Mouse (Mus musculus) C2C12 (cell line): Measurements from ENCODE around the gene Stx3. TPM values are rescaled to one million over a fixed set of nuclear protein-coding genes. Genes with fewer than 3 reads are reported as not detected.

Experiments used
- H3K27me3 ChIP-seq: one replicate; pipeline ENCODE4 v1.6.1; 2011; ENCODE audit not compliant: control insufficient read depth, insufficient read depth, insufficient read length
- H3K36me3 ChIP-seq: one replicate; pipeline ENCODE4 v1.6.1; 2011; ENCODE audit not compliant: control insufficient read depth, insufficient read depth
- H3K4me3 ChIP-seq: one replicate; pipeline ENCODE4 v1.5.1; 2011; ENCODE audit warnings: mild to moderate bottlenecking, control low read depth; ENCODE audit not compliant: poor library complexity, insufficient read depth, severe bottlenecking
- H3K79me2 ChIP-seq: one replicate; pipeline ENCODE4 v1.6.1; 2011; ENCODE audit not compliant: control insufficient read depth, insufficient read depth
- H3K79me3 ChIP-seq: one replicate; pipeline ENCODE4 v1.6.1; 2011; ENCODE audit warnings: low read depth, control low read depth
- H3ac ChIP-seq: one replicate; pipeline ENCODE3; 2011; ENCODE audit warnings: low read depth; ENCODE audit not compliant: control insufficient read depth, insufficient read length
- CEBPB ChIP-seq: IDR thresholded peaks from one replicate; pipeline ENCODE4 v1.6.1; 2011; ENCODE audit warnings: low read depth, mild to moderate bottlenecking, control low read depth, moderate library complexity
- CTCF ChIP-seq: IDR thresholded peaks from one replicate; pipeline ENCODE4 v1.5.1; 2011; ENCODE audit not compliant: control insufficient read depth, insufficient read depth, insufficient read length
- FOSL1 ChIP-seq: IDR thresholded peaks from one replicate; pipeline ENCODE4 v1.8.0; 2011; ENCODE audit warnings: mild to moderate bottlenecking, low read length; ENCODE audit not compliant: poor library complexity, insufficient read depth, severe bottlenecking
- MAX ChIP-seq: IDR thresholded peaks from one replicate; pipeline ENCODE4 v1.6.1; 2011; ENCODE audit warnings: mild to moderate bottlenecking, control low read depth
- MYOD1 ChIP-seq: IDR thresholded peaks from one replicate; pipeline ENCODE4 v1.6.1; 2011; ENCODE audit warnings: low read depth; ENCODE audit not compliant: control insufficient read depth, insufficient read length
- MYOG ChIP-seq: IDR thresholded peaks from one replicate; pipeline ENCODE4 v1.6.1; 2011; ENCODE audit not compliant: control insufficient read depth, insufficient read length; ENCODE audit errors: extremely low read depth
- USF1 ChIP-seq: IDR thresholded peaks from one replicate; pipeline ENCODE4 v1.6.1; 2011; ENCODE audit warnings: low read depth, mild to moderate bottlenecking, control low read depth, moderate library complexity
- polyA plus RNA-seq: library from polyadenylated mRNA; unstranded; fragments of >200 nt; fragmentation: generic; extraction: Trizol; gene quantifications from one replicate; pipeline ENCODE4 v1.2.1, GENCODE M21; 2012; ENCODE audit warnings: missing spikeins

The Stx3 gene
- polyA plus RNA-seq, 1 experiment = 5.4 TPM

DNA sequence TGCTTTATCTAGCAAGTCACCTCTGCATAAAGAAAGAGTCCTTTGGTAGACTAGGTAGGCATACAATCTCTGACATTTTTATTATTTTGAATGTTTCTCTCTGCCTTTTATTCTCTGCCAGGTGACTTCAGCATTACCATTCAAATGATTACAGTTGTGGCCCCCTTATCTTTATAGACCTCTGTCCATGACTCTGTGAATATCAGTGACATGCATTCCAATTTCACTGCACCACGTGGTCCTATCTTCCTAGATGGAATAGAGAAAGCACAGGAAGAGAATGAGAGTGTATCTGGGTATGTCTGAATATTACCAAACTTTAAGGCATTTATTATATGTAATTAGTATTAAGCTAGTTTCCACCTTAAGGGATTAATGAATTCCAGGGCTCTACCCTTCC lies 82.7 kb downstream of the Stx3 start:
- TF ChIP-seq MYOG (no peak), MAX (no peak), CEBPB (no peak), FOSL1 (no peak), CTCF (no peak), USF1 (no peak), MYOD1 (no peak)
- Histone ChIP-seq H3K27me3 (no peaks in the 10 kb centered on the region), H3K79me3 (no peaks in the 10 kb centered on the region), H3K4me3 (no peak overlapping the region), H3ac (no peak overlapping the region), H3K36me3 (no peaks in the 10 kb centered on the region), H3K79me2 (no peaks in the 10 kb centered on the region)

DNA sequence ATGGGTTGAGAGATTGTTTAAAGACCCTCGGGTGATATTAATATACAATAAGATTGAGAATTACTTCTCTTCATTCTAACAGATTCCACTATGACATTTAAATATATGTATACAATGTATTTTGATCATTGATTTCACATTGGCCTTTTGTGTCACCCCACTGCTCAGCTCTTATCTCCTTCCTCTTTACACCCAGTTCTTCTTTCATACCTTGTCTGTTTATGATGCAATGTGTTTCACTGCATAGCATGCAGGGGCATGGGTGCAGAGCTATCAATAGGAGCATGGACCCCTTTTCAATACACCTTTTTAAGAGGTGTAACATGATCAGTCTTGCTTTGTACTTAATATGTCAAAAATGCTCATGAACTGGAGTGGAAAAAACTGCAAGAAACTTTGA lies 88.9 kb downstream of the Stx3 start:
- H3K4me3 ChIP-seq = no peak overlapping the region
- H3K79me2 ChIP-seq = no peaks in the 10 kb centered on the region
- TF ChIP-seq MAX (no peak), MYOG (no peak), CTCF (no peak), USF1 (no peak), CEBPB (no peak), FOSL1 (no peak), MYOD1 (no peak)
- no peak overlapping the region for H3ac ChIP-seq
- no peaks in the 10 kb centered on the region for H3K36me3 ChIP-seq
- no peaks in the 10 kb centered on the region for H3K27me3 ChIP-seq
- no peaks in the 10 kb centered on the region for H3K79me3 ChIP-seq

DNA sequence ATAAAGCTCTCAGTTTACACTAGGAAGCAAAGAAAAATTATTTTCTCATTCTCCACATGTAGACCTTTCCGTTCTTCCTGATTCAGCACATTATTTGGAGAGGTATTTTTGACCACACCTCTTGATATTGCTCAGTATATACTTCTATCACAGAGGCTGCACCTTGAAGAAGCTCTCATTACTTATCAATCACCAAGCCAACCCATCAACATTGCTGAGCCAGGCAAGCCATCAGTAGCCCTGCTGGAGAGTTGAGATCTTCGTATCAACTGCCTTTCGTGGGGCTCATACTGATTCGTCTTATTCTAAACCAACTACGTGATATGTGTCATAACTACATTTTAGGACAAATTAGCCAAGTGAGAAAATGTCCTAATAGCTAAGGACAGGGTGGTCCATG lies 91.9 kb downstream of the Stx3 start:
- TF ChIP-seq MAX (no peak), CTCF (no peak), CEBPB (no peak), USF1 (no peak), FOSL1 (no peak), MYOG (no peak), MYOD1 (no peak)
- Histone ChIP-seq H3K79me2 (no peaks in the 10 kb centered on the region), H3K4me3 (no peak overlapping the region), H3K27me3 (no peaks in the 10 kb centered on the region), H3ac (no peak overlapping the region), H3K36me3 (no peaks in the 10 kb centered on the region), H3K79me3 (no peaks in the 10 kb centered on the region)

DNA sequence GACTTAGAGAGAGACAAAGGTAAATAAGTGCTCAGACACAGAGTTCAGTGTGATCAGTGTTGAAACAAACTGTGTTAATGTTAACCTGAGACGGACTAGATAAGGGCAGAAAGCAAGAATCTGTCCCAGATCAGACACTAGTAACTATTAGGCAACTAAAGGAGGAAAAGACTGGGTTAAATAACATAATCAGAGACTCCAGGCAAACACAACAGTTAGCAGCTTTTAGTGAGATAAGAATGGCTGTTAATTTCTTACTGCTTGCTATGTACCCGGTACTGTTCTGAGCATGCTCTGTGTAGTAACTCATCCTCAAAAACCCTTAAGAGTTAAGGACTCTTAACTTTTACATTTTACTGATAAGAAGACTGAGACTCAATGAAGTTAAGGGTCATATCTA lies 93.3 kb downstream of the Stx3 start:
- Histone ChIP-seq H3K79me3 (no peaks in the 10 kb centered on the region), H3K4me3 (no peak overlapping the region), H3ac (no peak overlapping the region), H3K36me3 (no peaks in the 10 kb centered on the region), H3K79me2 (no peaks in the 10 kb centered on the region), H3K27me3 (no peaks in the 10 kb centered on the region)
- TF ChIP-seq CEBPB (no peak), MYOG (no peak), CTCF (no peak), MYOD1 (no peak), USF1 (no peak), MAX (no peak), FOSL1 (no peak)

Other genes starting within 250 kb of the Stx3 start
- not detected for gene Ms4a6d, start 214.6 kb downstream of the Stx3 start, polyA plus RNA-seq
- not detected for gene Ms4a2, start 195.7 kb downstream of the Stx3 start, polyA plus RNA-seq
- not detected for gene Ms4a3, start 178.6 kb downstream of the Stx3 start, polyA plus RNA-seq
- gene Oosp2, start 158.8 kb downstream of the Stx3 start, polyA plus RNA-seq = not detected
- gene Oosp1, start 128.3 kb downstream of the Stx3 start, polyA plus RNA-seq = not detected
- not detected for gene Oosp3, start 122.3 kb downstream of the Stx3 start, polyA plus RNA-seq
- not detected for gene Gif, start 71.8 kb downstream of the Stx3 start, polyA plus RNA-seq
- gene Mrpl16, start 49.0 kb downstream of the Stx3 start, polyA plus RNA-seq = 60.5 TPM
- not detected for gene Olfr1417, start 19.8 kb upstream of the Stx3 start, polyA plus RNA-seq
- not detected for gene Olfr1418, start 41.7 kb upstream of the Stx3 start, polyA plus RNA-seq
- gene Olfr1419, start 55.7 kb upstream of the Stx3 start, polyA plus RNA-seq = not detected
- gene Olfr1420, start 67.2 kb upstream of the Stx3 start, polyA plus RNA-seq = not detected
- 13.3 TPM for gene Patl1, start 93.0 kb upstream of the Stx3 start, polyA plus RNA-seq
- 14.3 TPM for gene Osbp, start 146.5 kb upstream of the Stx3 start, polyA plus RNA-seq
- 0.01 TPM for gene Olfr1423, start 221.9 kb upstream of the Stx3 start, polyA plus RNA-seq
- not detected for gene Olfr1424, start 243.3 kb upstream of the Stx3 start, polyA plus RNA-seq